8 mouse cellular contexts compared by ENCODE assay signal in genomic region chr15:81802001-81802890, GRCm38 (mm10). TPM values are rescaled to one million over a fixed set of nuclear protein-coding genes. Genes with fewer than 3 reads are reported as not detected.
DNase-seq lines count a peak whose midpoint lies in the region; ATAC-seq lines count a peak whose summit lies in the region.

TSS of gene Tef (plus strand) at chr15:81802421.

- intact Hi-C loops in gastrocnemius, postnatal 14 days (cut with DNase I; ENCODE audit: low total_unique reads), result no loop called here
- intact Hi-C loops in left cerebral cortex, postnatal 10 days (cut with DNase I), result no loop called here

- ATAC-seq in inflammation-experienced regulatory T-cells, adult 6 months, result peak; percentile 89
- ATAC-seq in megakaryocyte-erythroid progenitor cell, adult 5-6 weeks (replicated peaks; ENCODE audit: low FRiP score, low TSS enrichment, poor library complexity, severe bottlenecking), result peak; percentile 89

- peak; percentile 99 to 100 for DNase-seq in adrenal gland, adult (ENCODE audit: inconsistent age in 2 of 2, low spot score in 1 of 2)
- peak; percentile 71 for DNase-seq in embryo, embryonic 10.5 days (ENCODE audit: low spot score)
- DNase-seq in gastrocnemius, postnatal 14 days, result peak; percentile 100
- peak; percentile 99 to 100 for DNase-seq in left cerebral cortex, postnatal 10 days (ENCODE audit: extremely low spot score in 1 of 2, low spot score in 2 of 2)
- DNase-seq in right cerebral cortex, postnatal 25 days, result peak; percentile 100
- DNase-seq in urinary bladder, postnatal 4 days (ENCODE audit: low spot score in 2 of 2), result peak; percentile 100

RNA-seq across cellular contexts. Expression of gene Tef, which starts in this region (rescaled TPM):
- 100 to 1,000 TPM; 101 to 115 TPM for total RNA-seq in gastrocnemius, postnatal 14 days (2021)
- polyA plus RNA-seq in inflammation-experienced regulatory T-cells, adult 6 months (2017; shearing (Covaris generic)), result 10 to 100 TPM in 1 of 3 experiments, 1 to 10 TPM in 2; 2.3 to 14.0 (median 8.8) TPM
- 100 to 1,000 TPM; 121 to 143 TPM for total RNA-seq in left cerebral cortex, postnatal 10 days (2021)
- 10.9 and 13.2 TPM in 2 replicates for total RNA-seq in megakaryocyte-erythroid progenitor cell, adult 5-6 weeks (2014; fragmentation: Nextera tagmentation)
- total RNA-seq in megakaryocyte-erythroid progenitor cell, adult 5-6 weeks (2017), result 12.7 and 14.4 TPM in 2 replicates

Comparison
In these comparisons a context has a peak if more than half of its experiments do, and no peak if none do; other contexts are left out.
1. Peak in every context shown above with its lines: DNase-seq and ATAC-seq.
2. RNA of gene Tef (total RNA-seq): 121 to 143 TPM in left cerebral cortex, postnatal 10 days and 101 to 115 TPM in gastrocnemius, postnatal 14 days; 10.9 to 14.4 TPM in megakaryocyte-erythroid progenitor cell, adult 5-6 weeks; every median in the first group is over 4 times any median in the second.